Mouse (Mus musculus) bone marrow, adult 2 months (tissue): ENCODE measurements around the gene Zkscan16.

ENCODE experiments used
- CTCF ChIP-seq: fragments of 200-500 bp; IDR thresholded peaks from 2 replicates; pipeline ENCODE4 v1.5.1; 2011; ENCODE audit warnings: low read length, control low read depth; ENCODE audit not compliant: control insufficient read depth, insufficient read depth
- POLR2A ChIP-seq: fragments of 200-500 bp; IDR thresholded peaks from 2 replicates; pipeline ENCODE4 v1.6.1; 2011; ENCODE audit warnings: low read depth, mild to moderate bottlenecking, control low read depth, low read length, borderline replicate concordance; ENCODE audit not compliant: control insufficient read depth

- no peak for TF ChIP-seq CTCF
- TF ChIP-seq POLR2A, result no peak
Observed at GRCm38 (mm10) chr4:58981421-58981820, 38.0 kb downstream of the Zkscan16 start.
